Mouse (Mus musculus) megakaryocyte, embryonic 14.5 days (primary cell): ENCODE measurements around the gene Hk2. TPM values are rescaled to one million over a fixed set of nuclear protein-coding genes. Genes with fewer than 3 reads are reported as not detected.

ENCODE experiments used
- H3K27me3 ChIP-seq: replicated peaks from 2 replicates; pipeline ENCODE3; 2012; ENCODE audit warnings: inconsistent platforms
- H3K36me3 ChIP-seq: replicated peaks from 2 replicates; pipeline ENCODE3; 2012; ENCODE audit warnings: low read length, inconsistent platforms, mixed read lengths
- H3K4me1 ChIP-seq: 2 replicates; pipeline ENCODE4 v1.6.1; 2012; ENCODE audit warnings: inconsistent platforms
- H3K4me3 ChIP-seq: replicated peaks from 2 replicates; pipeline ENCODE3; 2012; ENCODE audit warnings: moderate library complexity, mild to moderate bottlenecking, inconsistent platforms
- H3K9me3 ChIP-seq: 2 replicates; pipeline ENCODE4 v1.6.1; 2012; ENCODE audit warnings: inconsistent platforms
- FLI1 ChIP-seq: IDR thresholded peaks from 2 replicates; pipeline ENCODE4 v1.6.1; 2012; ENCODE audit warnings: low read length, inconsistent platforms, mixed read lengths
- GATA1 ChIP-seq: IDR thresholded peaks from 3 replicates; pipeline ENCODE4 v1.6.1; 2012; ENCODE audit warnings: mixed read lengths, low read length, inconsistent platforms, borderline replicate concordance
- polyA plus RNA-seq: library from polyadenylated mRNA; stranded (reverse); fragments of >175 nt; gene quantifications from 2 replicates; pipeline ENCODE4 v1.2.3, GENCODE M21; 2012; ENCODE audit warnings: low replicate concordance; ENCODE audit not compliant: insufficient read depth

Gene Hk2
- polyA plus RNA-seq, 1 experiment, result 8.6 TPM

GRCm38 (mm10) chr6:82771059-82771458, 3.2 kb downstream of the Hk2 start:
- TF ChIP-seq FLI1 (no peak), GATA1 (no peak)
- H3K27me3 ChIP-seq, result peaks cover 12% of the 10 kb centered on the region
- no peaks in the 10 kb centered on the region for H3K9me3 ChIP-seq
- H3K36me3 ChIP-seq, result peaks cover 38% of the 10 kb centered on the region
- peak overlapping the region; percentile 91 for H3K4me3 ChIP-seq
- peaks cover 94% of the 10 kb centered on the region for H3K4me1 ChIP-seq

GRCm38 (mm10) chr6:82770286-82770685, 4.0 kb downstream of the Hk2 start:
- TF ChIP-seq FLI1 (no peak), GATA1 (no peak)
- H3K4me1 ChIP-seq, result peaks cover 95% of the 10 kb centered on the region
- H3K9me3 ChIP-seq, result no peaks in the 10 kb centered on the region
- H3K27me3 ChIP-seq, result peaks cover 7% of the 10 kb centered on the region
- H3K4me3 ChIP-seq, result peak overlapping the region; percentile 53
- peaks cover 39% of the 10 kb centered on the region for H3K36me3 ChIP-seq

GRCm38 (mm10) chr6:82769704-82770103, 4.5 kb downstream of the Hk2 start:
- H3K4me3 ChIP-seq, result peak overlapping the region; percentile 56
- H3K4me1 ChIP-seq, result peaks cover 95% of the 10 kb centered on the region
- H3K9me3 ChIP-seq, result no peaks in the 10 kb centered on the region
- peaks cover 44% of the 10 kb centered on the region for H3K36me3 ChIP-seq
- no peak for TF ChIP-seq GATA1
- no peak for TF ChIP-seq FLI1
- peaks cover 2% of the 10 kb centered on the region for H3K27me3 ChIP-seq

DNA sequence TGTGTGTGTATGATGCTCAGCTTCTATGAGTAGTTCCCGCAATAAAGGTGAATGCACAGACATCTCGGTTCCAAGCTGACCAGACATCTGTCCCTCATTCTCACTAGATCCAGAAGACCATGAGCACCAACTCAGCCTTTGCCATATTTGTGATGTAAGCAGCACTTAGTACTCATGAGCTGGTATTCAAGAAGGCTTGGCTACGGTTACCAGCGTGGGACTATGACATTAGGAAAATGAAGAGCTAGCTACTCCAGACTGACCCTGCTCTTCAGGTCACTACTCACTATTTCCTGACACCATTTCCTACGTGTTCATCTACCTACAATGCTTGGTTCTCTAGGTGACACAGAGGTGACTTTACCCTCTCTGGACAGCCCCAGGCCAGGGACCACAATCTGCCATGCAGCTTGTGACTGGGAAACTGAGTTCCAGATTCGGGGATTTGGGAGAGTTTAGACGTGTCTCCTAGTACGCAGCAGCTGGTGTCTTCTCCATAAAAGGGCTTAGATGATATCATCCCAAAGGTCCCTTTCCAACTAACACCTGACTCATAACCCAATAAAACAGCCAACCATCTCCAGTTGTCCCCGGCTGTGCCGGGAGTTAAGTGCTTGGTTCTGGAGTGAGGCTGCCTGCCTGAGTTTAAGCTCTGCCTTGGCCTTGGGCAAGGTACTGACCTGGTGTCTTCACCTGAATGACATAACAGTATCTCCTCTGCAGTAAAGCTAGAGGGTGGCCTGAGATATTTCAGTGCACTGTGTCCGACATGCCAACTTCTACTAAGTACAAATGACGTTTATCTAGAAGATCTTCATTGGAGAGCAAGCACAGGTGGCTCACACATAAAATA, 6.3 kb downstream of the Hk2 start:
- Histone ChIP-seq H3K9me3 (no peaks in the 10 kb centered on the region), H3K4me1 (peaks cover 97% of the 10 kb centered on the region), H3K4me3 (no peak overlapping the region), H3K27me3 (no peaks in the 10 kb centered on the region), H3K36me3 (peaks cover 45% of the 10 kb centered on the region)
- no peak for TF ChIP-seq GATA1
- TF ChIP-seq FLI1, result no peak

DNA sequence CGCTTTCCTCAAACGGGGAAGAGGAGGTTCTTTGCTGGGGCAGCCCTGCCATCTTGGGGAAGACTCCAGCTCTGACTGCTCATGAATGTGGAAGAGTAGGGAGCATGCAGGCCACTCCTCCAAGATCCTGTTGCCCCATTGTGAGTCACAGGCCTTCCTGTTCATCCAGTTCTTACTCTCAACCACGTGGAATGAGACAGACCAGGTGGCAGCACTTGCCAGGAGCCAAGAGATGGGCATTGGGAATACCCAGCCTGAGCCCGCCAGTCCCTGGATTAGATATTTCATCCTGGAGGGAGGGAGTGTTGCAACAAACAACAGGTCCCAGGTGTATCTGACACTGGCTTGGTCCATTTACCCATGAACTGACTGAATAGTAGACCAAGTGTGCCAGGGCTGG, 7.6 kb downstream of the Hk2 start:
- TF ChIP-seq GATA1 (no peak), FLI1 (no peak)
- Histone ChIP-seq H3K27me3 (no peaks in the 10 kb centered on the region), H3K4me1 (peaks cover 96% of the 10 kb centered on the region), H3K4me3 (peak overlapping the region; percentile 68), H3K36me3 (peaks cover 55% of the 10 kb centered on the region), H3K9me3 (no peaks in the 10 kb centered on the region)

DNA sequence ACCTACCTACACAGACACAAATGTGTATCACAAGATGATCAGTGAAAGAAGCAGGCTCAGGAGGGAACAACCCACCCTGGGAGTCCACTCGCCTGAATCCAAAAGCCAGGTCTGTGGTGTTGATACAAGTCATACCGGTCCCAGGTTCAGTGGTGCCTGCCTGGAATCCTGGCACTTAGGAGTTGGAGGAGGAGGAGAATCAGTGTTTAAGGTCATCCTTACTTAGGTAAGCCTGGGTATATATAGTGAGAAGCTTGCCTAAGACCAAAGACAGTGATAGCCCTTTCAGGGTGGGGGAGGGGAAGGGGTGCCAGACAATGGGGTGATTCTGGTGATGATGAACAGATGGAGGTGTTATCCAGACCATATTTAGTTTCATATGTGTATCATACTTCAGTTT, 9.0 kb downstream of the Hk2 start:
- peaks cover 96% of the 10 kb centered on the region for H3K4me1 ChIP-seq
- H3K36me3 ChIP-seq, result peaks cover 52% of the 10 kb centered on the region
- no peaks in the 10 kb centered on the region for H3K9me3 ChIP-seq
- no peak overlapping the region for H3K4me3 ChIP-seq
- no peaks in the 10 kb centered on the region for H3K27me3 ChIP-seq
- TF ChIP-seq FLI1 (no peak), GATA1 (no peak)

DNA sequence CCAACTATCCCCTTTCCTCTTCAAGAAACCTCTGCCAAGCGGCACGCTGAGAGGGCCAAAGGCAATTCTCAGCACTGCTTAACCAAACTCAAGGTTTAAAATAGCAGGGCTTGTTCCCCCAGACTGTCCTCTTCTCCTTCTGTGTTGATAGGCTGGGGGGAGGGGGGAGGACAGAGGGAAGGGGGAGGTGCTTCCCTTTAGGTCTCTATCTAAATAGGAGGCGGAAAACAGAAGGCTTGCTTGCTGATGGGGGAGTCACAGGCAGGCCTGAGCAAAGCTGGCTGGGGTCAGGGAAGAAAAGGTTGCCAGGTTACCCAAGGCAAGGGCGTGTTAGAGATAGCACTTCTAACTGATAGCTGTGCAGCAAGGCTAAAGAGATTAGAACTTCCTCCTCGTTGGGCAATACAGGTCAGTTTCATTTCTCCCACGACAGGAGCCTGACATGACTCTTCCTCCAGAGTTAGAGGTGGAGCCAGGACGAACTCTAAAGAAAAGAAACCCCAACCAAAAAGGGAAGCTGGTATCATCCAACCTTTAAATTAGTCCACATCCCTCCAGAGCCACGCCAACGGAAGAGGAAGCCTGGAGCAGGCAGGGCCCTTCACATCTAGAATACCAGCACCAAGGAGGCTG, 10.3 kb downstream of the Hk2 start:
- H3K36me3 ChIP-seq, result peaks cover 57% of the 10 kb centered on the region
- H3K4me1 ChIP-seq, result peaks cover 93% of the 10 kb centered on the region
- H3K4me3 ChIP-seq, result peak overlapping the region; percentile 85
- H3K9me3 ChIP-seq, result no peaks in the 10 kb centered on the region
- H3K27me3 ChIP-seq, result no peaks in the 10 kb centered on the region
- TF ChIP-seq GATA1 (no peak), FLI1 (no peak)

DNA sequence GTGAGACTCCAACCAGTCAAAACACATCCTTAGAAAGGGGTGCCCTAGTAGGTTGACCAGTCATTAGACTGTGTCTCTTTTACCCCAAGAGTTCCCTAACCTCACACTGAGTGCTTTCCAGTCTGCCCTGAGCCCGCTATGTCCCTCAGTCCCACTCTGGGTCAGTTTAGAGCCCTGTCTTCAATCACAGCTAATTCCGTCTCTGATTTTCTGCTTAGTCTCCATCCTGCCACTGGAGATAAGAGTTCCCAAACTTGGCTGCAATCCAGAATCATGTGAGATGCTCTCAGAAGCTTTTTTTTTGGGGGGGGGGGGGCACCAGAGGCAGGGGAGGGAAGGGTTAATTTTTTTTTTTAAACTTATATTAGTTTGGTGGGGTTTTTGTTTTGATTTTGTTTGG, 11.5 kb downstream of the Hk2 start:
- Histone ChIP-seq H3K4me3 (no peak overlapping the region), H3K9me3 (no peaks in the 10 kb centered on the region), H3K36me3 (peaks cover 57% of the 10 kb centered on the region), H3K4me1 (peaks cover 84% of the 10 kb centered on the region), H3K27me3 (no peaks in the 10 kb centered on the region)
- TF ChIP-seq GATA1 (no peak), FLI1 (no peak)

GRCm38 (mm10) chr6:82760749-82761357, 13.4 kb downstream of the Hk2 start:
- Histone ChIP-seq H3K4me1 (peaks cover 82% of the 10 kb centered on the region), H3K4me3 (no peak overlapping the region), H3K9me3 (no peaks in the 10 kb centered on the region), H3K36me3 (peaks cover 66% of the 10 kb centered on the region), H3K27me3 (no peaks in the 10 kb centered on the region)
- TF ChIP-seq FLI1 (no peak), GATA1 (no peak)

GRCm38 (mm10) chr6:82759241-82759640, 15.0 kb downstream of the Hk2 start:
- Histone ChIP-seq H3K27me3 (no peaks in the 10 kb centered on the region), H3K4me1 (peaks cover 76% of the 10 kb centered on the region), H3K4me3 (no peak overlapping the region), H3K36me3 (peaks cover 77% of the 10 kb centered on the region), H3K9me3 (no peaks in the 10 kb centered on the region)
- TF ChIP-seq GATA1 (no peak), FLI1 (no peak)
